Mouse (Mus musculus) heart, embryonic 13.5 days (tissue): ENCODE measurements around the gene Il33. TPM values are rescaled to one million over a fixed set of nuclear protein-coding genes. Genes with fewer than 3 reads are reported as not detected.
A peak's percentile ranks its signal among the peaks of the same experiment; 100 is the strongest.
"Not testable (repeated sequence)": the region's sequence is repeated elsewhere in the genome, so short reads cannot be mapped to it uniquely, and the experiment has no call there.

Source experiments
- ATAC-seq: fragments of 200-750 bp; cut with Nextera tagmentation; 2 replicates; pipeline ENCODE4 v1.8.0; 2017; ENCODE audit warnings: moderate TSS enrichment; ENCODE audit not compliant: insufficient number of reproducible peaks, low FRiP score, low TSS enrichment; ENCODE audit errors: extremely low read depth
- H3K27ac ChIP-seq: fragments of 300-500 bp; sonication (generic); replicated peaks from 2 replicates; pipeline ENCODE4 v1.5.1; 2015; ENCODE audit warnings: moderate library complexity, mild to moderate bottlenecking, inconsistent platforms
- H3K27me3 ChIP-seq: fragments of 300-500 bp; sonication (generic); replicated peaks from 2 replicates; pipeline ENCODE4 v1.6.1; 2015; ENCODE audit warnings: mild to moderate bottlenecking, inconsistent platforms
- H3K36me3 ChIP-seq: fragments of 300-500 bp; sonication (generic); 2 replicates; pipeline ENCODE4 v1.6.1; 2015; ENCODE audit warnings: mild to moderate bottlenecking, inconsistent platforms
- H3K4me1 ChIP-seq: fragments of 300-500 bp; sonication (generic); 2 replicates; pipeline ENCODE4 v1.6.1; 2015; ENCODE audit warnings: inconsistent platforms
- H3K4me2 ChIP-seq: fragments of 300-500 bp; sonication (generic); 2 replicates; pipeline ENCODE4 v1.6.1; 2015; ENCODE audit warnings: inconsistent platforms, mild to moderate bottlenecking, moderate library complexity
- H3K4me3 ChIP-seq: fragments of 300-500 bp; sonication (generic); 2 replicates; pipeline ENCODE4 v1.5.1; 2015; ENCODE audit warnings: moderate library complexity, mild to moderate bottlenecking, inconsistent platforms
- H3K9ac ChIP-seq: fragments of 300-500 bp; sonication (generic); 2 replicates; pipeline ENCODE4 v1.6.1; 2015; ENCODE audit warnings: inconsistent platforms, mild to moderate bottlenecking, moderate library complexity
- H3K9me3 ChIP-seq: fragments of 300-500 bp; sonication (generic); 2 replicates; pipeline ENCODE4 v1.6.1; 2016; ENCODE audit warnings: inconsistent platforms
- WGBS: fragments of 180-500 bp; shearing (Covaris S2); methylation state at CpG from one replicate; pipeline ENCODE4 v1.1.7; 2015; ENCODE audit warnings: mixed read lengths; 5-methylcytosine and 5-hydroxymethylcytosine counted together
- polyA plus RNA-seq: library from polyadenylated mRNA; unstranded; fragments of >200 nt; fragmentation: Nextera tagmentation; extraction: Ambion mirVana; gene quantifications from 2 replicates; pipeline ENCODE4 v1.2.1, GENCODE M21; 2015

Gene Il33
- polyA plus RNA-seq, 1 experiment from 2014 or later = 7.0 TPM

GRCm38 (mm10) chr19:29940239-29940638 lies 15.3 kb downstream of the Il33 start:
- ATAC-seq = no peak
- Histone ChIP-seq H3K9ac (no peak overlapping the region), H3K27ac (peak overlapping the region; percentile 56), H3K9me3 (no peaks in the 10 kb centered on the region), H3K4me3 (no peak overlapping the region), H3K4me2 (peak overlapping the region; percentile 28), H3K4me1 (peaks cover 22% of the 10 kb centered on the region), H3K36me3 (no peaks in the 10 kb centered on the region), H3K27me3 (no peaks in the 10 kb centered on the region)
- 25% methylated on average over 6 of the region's 6 CpGs for WGBS

GRCm38 (mm10) chr19:29941208-29941607 lies 16.3 kb downstream of the Il33 start:
- H3K36me3 ChIP-seq = no peaks in the 10 kb centered on the region
- H3K4me2 ChIP-seq = no peak overlapping the region
- H3K4me1 ChIP-seq = peaks cover 31% of the 10 kb centered on the region
- WGBS = 62% methylated on average over 7 of the region's 7 CpGs
- H3K9me3 ChIP-seq = no peaks in the 10 kb centered on the region
- no peak for ATAC-seq
- H3K9ac ChIP-seq = no peak overlapping the region
- H3K27me3 ChIP-seq = no peaks in the 10 kb centered on the region
- no peak overlapping the region for H3K27ac ChIP-seq
- H3K4me3 ChIP-seq = no peak overlapping the region

GRCm38 (mm10) chr19:29942358-29942757 lies 17.4 kb downstream of the Il33 start:
- no peak overlapping the region for H3K27ac ChIP-seq
- H3K9me3 ChIP-seq = no peaks in the 10 kb centered on the region
- peaks cover 31% of the 10 kb centered on the region for H3K4me1 ChIP-seq
- H3K27me3 ChIP-seq = no peaks in the 10 kb centered on the region
- no peak overlapping the region for H3K9ac ChIP-seq
- H3K4me2 ChIP-seq = no peak overlapping the region
- no peak overlapping the region for H3K4me3 ChIP-seq
- 63% methylated on average over 6 of the region's 6 CpGs for WGBS
- ATAC-seq = no peak
- no peaks in the 10 kb centered on the region for H3K36me3 ChIP-seq

- H3K4me3 ChIP-seq = no peak overlapping the region
- WGBS = 64% methylated on average over 5 of the region's 5 CpGs
- ATAC-seq = no peak
- H3K9me3 ChIP-seq = no peaks in the 10 kb centered on the region
- H3K27ac ChIP-seq = no peak overlapping the region
- H3K9ac ChIP-seq = no peak overlapping the region
- H3K4me2 ChIP-seq = no peak overlapping the region
- H3K4me1 ChIP-seq = peaks cover 28% of the 10 kb centered on the region
- H3K36me3 ChIP-seq = no peaks in the 10 kb centered on the region
- H3K27me3 ChIP-seq = no peaks in the 10 kb centered on the region
Measured at GRCm38 (mm10) chr19:29944426-29944825, 19.5 kb downstream of the Il33 start.

- not testable (repeated sequence) for H3K27ac ChIP-seq
Measured at GRCm38 (mm10) chr19:29944935-29945334, 20.0 kb downstream of the Il33 start.

GRCm38 (mm10) chr19:29945557-29946422 lies 20.9 kb downstream of the Il33 start:
- Histone ChIP-seq H3K27ac (peak overlapping the region; percentile 36; the same call in 1 of the 2 replicates), H3K9ac (0 out of 2 replicates have a peak overlapping the region, but pooled peaks have one; percentile 28), H3K4me3 (peak overlapping the region; percentile 8), H3K4me2 (peak overlapping the region; percentile 53), H3K36me3 (no peaks in the 10 kb centered on the region), H3K27me3 (no peaks in the 10 kb centered on the region), H3K9me3 (no peaks in the 10 kb centered on the region), H3K4me1 (peaks cover 18% of the 10 kb centered on the region)
- ATAC-seq = no peak
- 9% methylated on average over 11 of the region's 11 CpGs for WGBS

More at GRCm38 (mm10) chr19:29944935-29945334, 20.0 kb downstream of the Il33 start:
- H3K27me3 ChIP-seq, ATAC-seq, H3K36me3 ChIP-seq, H3K4me2 ChIP-seq, H3K9me3 ChIP-seq, H3K4me3 ChIP-seq, H3K9ac ChIP-seq: not testable (repeated sequence)
- WGBS = 80% methylated on average over 4 of the region's 4 CpGs
- peaks cover 23% of the 10 kb centered on the region for H3K4me1 ChIP-seq

- H3K36me3 ChIP-seq = no peaks in the 10 kb centered on the region
- peaks cover 18% of the 10 kb centered on the region for H3K4me1 ChIP-seq
- no peaks in the 10 kb centered on the region for H3K9me3 ChIP-seq
- no peak overlapping the region for H3K4me2 ChIP-seq
- H3K9ac ChIP-seq = no peak overlapping the region
- H3K4me3 ChIP-seq = no peak overlapping the region
- no peaks in the 10 kb centered on the region for H3K27me3 ChIP-seq
- 0 out of 2 replicates have a peak overlapping the region, but pooled peaks have one; percentile 36 for H3K27ac ChIP-seq
- ATAC-seq = no peak
Measured at GRCm38 (mm10) chr19:29946423-29946716, 21.5 kb downstream of the Il33 start.

GRCm38 (mm10) chr19:29947056-29947455 lies 22.1 kb downstream of the Il33 start:
- H3K27me3 ChIP-seq = no peaks in the 10 kb centered on the region
- peaks cover 18% of the 10 kb centered on the region for H3K4me1 ChIP-seq
- no peak for ATAC-seq
- no peaks in the 10 kb centered on the region for H3K36me3 ChIP-seq
- no peak overlapping the region for H3K9ac ChIP-seq
- H3K4me3 ChIP-seq = no peak overlapping the region
- 84% methylated on average over 9 of the region's 9 CpGs for WGBS
- no peak overlapping the region for H3K27ac ChIP-seq
- no peaks in the 10 kb centered on the region for H3K9me3 ChIP-seq
- no peak overlapping the region for H3K4me2 ChIP-seq

- Histone ChIP-seq H3K4me1 (peaks cover 18% of the 10 kb centered on the region), H3K9ac (peak overlapping the region; percentile 69), H3K27ac (no peak overlapping the region), H3K27me3 (no peaks in the 10 kb centered on the region), H3K9me3 (no peaks in the 10 kb centered on the region), H3K4me3 (peak overlapping the region; percentile 58), H3K4me2 (peak overlapping the region; percentile 78), H3K36me3 (no peaks in the 10 kb centered on the region)
- WGBS = 24% methylated on average over 25 of the region's 25 CpGs
- no peak; the same call in 1 of the 2 replicates for ATAC-seq
Measured at GRCm38 (mm10) chr19:29947891-29948801, 23.2 kb downstream of the Il33 start.

- H3K9me3 ChIP-seq = no peaks in the 10 kb centered on the region
- peaks cover 4% of the 10 kb centered on the region; the same call in 1 of the 2 replicates for H3K4me1 ChIP-seq
- no peaks in the 10 kb centered on the region for H3K27me3 ChIP-seq
- no peak overlapping the region for H3K9ac ChIP-seq
- H3K4me3 ChIP-seq = no peak overlapping the region
- H3K36me3 ChIP-seq = no peaks in the 10 kb centered on the region
- H3K4me2 ChIP-seq = no peak overlapping the region
- H3K27ac ChIP-seq = no peak overlapping the region
- no peak for ATAC-seq
- 72% methylated on average over 5 of the region's 5 CpGs for WGBS
Measured at GRCm38 (mm10) chr19:29952538-29952937, 27.6 kb downstream of the Il33 start.

GRCm38 (mm10) chr19:29953833-29954232 lies 28.9 kb downstream of the Il33 start:
- ATAC-seq = no peak
- Histone ChIP-seq H3K9ac (no peak overlapping the region), H3K27ac (no peak overlapping the region), H3K4me3 (no peak overlapping the region), H3K36me3 (no peaks in the 10 kb centered on the region), H3K27me3 (no peaks in the 10 kb centered on the region), H3K9me3 (no peaks in the 10 kb centered on the region), H3K4me1 (no peaks in the 10 kb centered on the region; the same call in 1 of the 2 replicates), H3K4me2 (no peak overlapping the region)
- WGBS = 76% methylated on average over 3 of the region's 3 CpGs
